Mouse (Mus musculus): ENCODE measurements around the gene Fhl3.

- no peak for TF ChIP-seq HCFC1 (IDR thresholded peaks at IDR 0.05; ENCODE audit: borderline replicate concordance, insufficient read depth, low read length)
- no peak for TF ChIP-seq ZNF384 (IDR thresholded peaks at IDR 0.05; ENCODE audit: low read depth, low read length)
Observed at GRCm38 (mm10) chr4:124670232-124670631, 30.3 kb upstream of the Fhl3 start.
